Mouse (Mus musculus) adrenal gland, postnatal 14 days (tissue): Measurements from ENCODE around the gene Slf2. TPM values are rescaled to one million over a fixed set of nuclear protein-coding genes. Genes with fewer than 3 reads are reported as not detected.
A peak's percentile ranks its signal among the peaks of the same experiment; 100 is the strongest.

Source experiments
- DNase-seq: peaks from one replicate; pipeline ENCODE4 v3.0.0; 2021; ENCODE audit warnings: mixed read lengths
- long read RNA-seq, 2 experiments: library from polyadenylated mRNA; stranded (forward); transcript quantifications; one replicate each; pipeline ENCODE4 v2.0.0; 2021
- total RNA-seq: library from RNA; stranded (reverse); gene quantifications from 2 replicates; pipeline ENCODE4 v1.2.3, GENCODE M21; 2021

Slf2 gene
- 24.2 and 28.2 TPM in 2 replicates for total RNA-seq
- long read RNA-seq, experiment 1, partial matches to known transcripts = 0 of 4 reads
- long read RNA-seq, experiment 1, other reads (novel, unspliced or antisense) = 3 of 4 reads
- long read RNA-seq, experiment 2, full-length matches to known transcripts = 2 of 6 reads
- long read RNA-seq, experiment 2, partial matches to known transcripts = 1 of 6 reads
- long read RNA-seq, experiment 2, other reads (novel, unspliced or antisense) = 3 of 6 reads

DNA sequence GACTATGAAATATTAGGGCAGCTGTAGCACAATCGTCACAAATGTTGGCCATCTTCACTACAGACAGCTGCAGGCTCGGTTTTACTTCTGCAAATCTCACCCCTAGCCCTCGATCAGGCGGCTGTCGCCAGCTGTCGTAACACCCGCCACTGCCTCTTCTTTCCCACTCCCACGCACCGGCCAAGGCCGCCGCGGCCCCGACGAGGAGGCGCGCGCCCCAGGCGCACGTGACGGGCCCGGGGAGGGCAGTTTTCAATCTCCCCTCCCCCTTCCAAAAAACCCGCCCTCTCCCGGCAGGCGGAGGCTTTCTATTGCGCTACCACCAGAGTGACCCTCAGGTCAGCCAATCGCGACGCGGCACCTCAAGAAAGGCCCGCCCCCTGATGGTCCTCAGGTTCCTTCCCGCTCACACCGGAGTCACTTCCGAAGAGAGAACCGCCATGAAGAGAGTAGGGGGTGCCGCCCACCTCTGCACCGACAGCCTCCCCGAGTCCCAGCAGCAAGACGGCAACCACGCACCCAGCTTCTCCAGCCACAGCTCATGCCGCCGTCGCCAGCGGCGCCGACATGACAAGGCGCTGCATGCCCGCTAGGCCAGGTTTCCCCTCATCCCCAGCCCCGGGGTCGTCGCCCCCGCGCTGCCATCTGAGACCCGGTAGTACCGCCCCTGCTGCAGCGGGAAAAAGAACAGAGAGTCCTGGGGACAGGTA is at the start of gene Slf2:
TSS of gene Slf2 (plus strand) at position 408 of the 710 bp plus-strand sequence.
- DNase-seq = peak; percentile 99

DNA sequence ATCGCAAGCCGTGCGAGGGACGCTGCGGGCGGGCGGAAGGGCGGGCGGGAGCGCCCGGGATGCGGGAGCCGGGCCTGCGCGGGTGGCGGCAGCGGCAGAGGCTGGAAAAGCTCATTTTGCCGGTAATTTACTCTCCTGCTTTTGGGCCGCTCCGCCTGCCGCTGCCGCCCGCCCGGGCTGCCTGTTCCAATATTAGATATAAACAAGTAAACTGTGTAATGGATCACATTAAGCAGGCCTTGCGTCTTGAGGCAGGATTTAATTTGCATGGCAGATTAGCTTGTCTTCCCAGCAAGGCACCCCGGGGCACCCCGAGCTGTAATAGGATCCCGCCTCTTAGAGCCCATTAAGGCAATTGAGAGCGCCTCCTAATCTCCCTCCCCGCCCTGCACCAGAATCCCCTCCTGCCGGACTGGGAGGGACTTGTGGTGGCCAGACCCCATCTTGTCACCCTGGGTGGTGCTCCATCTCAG is 48.4 kb upstream of the Slf2 start:
- DNase-seq = peak; percentile 51

DNA sequence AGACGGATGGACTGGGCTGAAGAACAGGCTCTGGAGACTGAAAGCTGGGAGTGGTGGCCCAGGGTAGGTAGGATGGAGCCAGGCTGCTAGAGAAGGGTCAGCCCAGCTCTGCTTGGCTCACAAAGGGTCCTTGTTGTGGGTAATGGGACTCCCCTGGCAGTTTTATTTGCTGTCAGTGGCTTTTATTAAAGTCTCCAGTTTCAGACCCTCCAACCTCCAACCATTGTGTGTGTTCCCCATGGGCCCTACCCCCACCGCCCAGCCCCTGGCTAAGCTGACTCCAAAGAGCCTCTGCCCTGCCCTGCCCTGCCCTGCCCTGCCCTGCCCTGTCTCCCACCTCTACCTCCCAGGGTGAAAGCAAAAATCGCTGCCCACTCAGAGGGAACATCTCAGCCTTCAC is 46.6 kb upstream of the Slf2 start:
- no peak for DNase-seq

DNA sequence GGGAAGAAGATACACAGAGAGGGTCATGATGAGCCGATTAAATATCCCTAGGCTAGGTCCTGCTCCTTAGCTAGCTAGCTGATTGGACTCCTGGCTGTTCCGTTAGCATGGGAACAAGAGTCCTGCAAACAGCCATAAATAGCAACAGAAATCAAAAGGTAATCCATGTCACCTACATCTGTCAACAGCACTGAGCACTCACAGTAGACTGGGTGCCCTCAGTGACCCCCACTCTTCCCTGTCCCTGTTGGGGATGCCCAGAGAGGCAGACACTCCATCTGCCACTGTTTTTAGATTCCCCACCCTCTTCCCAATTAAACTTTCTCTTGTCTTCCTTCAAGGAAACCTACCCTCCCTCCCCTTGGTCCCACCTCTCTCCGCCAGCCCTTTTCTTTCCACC is 44.5 kb upstream of the Slf2 start:
- DNase-seq = no peak

DNA sequence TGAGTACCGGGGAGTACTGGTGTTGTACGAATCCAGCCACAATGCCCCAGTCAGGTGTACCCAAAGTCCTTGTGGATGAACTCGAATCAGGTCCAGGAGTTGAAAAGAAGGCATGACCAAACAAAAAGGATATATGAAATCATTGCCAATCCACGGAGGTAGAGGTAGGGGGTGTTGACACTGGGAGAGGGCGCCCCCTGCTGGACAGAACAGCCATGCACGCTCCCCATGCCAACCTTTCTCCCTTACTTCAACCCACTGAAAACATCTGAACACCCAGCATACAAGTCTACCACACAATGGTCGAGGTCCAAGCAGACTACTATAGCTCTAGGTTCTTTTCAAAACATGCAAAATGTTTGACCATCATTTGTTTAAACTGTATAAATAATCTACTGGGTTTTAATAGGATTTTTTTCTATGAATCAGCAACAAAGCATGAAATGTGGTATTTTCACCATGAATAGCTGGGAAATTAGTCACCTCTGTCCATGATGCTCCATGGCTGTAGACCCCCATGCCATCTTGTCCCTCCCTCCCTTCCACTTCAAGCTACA is 43.2 kb upstream of the Slf2 start:
- peak; percentile 86 for DNase-seq

DNA sequence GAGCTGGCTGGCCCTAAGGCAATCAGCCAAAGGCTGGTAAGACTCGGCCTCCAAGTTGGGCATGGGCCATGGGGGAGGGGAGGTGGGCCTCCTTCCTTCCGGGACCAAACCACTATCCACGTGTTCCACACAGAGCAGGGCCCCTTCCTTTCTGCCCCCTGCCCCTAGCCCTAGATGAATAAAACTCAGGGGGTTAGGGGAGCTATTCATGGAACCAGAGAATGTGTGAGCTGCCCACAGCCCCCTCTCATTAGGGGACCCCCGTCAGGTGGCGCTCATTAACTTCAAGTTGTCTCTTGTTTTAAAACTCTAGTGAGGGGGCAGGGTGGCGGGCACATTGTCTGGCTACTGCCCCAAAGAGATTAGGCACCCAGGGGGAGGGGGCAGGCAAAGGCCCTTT is 41.4 kb upstream of the Slf2 start:
- DNase-seq = no peak

DNA sequence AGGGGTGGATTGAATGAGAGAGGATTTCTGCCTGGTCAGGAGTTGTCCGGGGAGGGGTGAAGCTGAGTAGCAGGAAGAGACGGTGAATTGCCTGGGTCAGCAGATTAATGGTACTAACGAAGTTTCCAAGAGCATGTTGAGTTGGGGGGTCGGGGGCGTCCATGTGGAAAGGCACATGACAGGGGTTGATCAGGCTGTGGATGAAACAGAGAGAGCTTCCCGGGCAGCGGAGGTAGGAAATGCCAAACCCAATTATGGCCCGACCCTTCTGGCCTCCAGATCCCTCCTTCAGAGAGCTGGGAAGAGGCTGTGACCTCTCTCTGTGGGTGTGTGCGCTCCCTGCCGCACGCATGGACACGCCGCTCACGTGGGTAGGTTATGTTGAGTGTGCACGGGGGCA is 39.5 kb upstream of the Slf2 start:
- DNase-seq = no peak

DNA sequence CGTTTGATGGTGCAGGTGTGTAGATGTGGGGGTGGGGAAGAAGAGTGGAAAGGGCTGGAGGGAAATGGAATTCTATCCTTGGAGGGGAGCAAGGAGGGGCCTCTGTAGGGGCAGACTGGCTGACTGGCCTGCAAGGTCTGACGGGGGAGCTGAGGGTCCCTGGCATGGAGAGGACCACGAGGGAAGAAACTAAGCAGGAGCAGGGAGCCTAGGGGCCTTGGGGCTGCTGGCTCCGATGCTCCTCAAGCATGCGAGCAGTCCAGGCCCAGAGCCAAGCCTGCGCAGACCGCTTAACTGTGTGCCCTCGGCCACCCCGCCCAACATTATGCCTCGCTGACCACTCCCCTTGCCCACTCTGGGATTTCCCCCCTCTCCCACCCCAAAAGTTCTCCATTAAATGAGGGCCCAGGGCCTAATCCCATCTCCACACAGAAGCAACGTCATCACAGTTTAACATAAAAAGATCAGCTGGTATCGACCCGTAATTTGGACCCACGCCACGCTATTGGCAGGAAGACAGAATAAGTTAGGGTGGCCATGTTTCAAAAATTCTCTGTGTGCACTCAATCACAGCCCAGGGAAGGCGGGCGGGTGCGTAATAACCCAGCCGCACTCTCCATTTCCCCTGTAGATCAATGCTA is 37.6 kb upstream of the Slf2 start:
- DNase-seq = no peak

DNA sequence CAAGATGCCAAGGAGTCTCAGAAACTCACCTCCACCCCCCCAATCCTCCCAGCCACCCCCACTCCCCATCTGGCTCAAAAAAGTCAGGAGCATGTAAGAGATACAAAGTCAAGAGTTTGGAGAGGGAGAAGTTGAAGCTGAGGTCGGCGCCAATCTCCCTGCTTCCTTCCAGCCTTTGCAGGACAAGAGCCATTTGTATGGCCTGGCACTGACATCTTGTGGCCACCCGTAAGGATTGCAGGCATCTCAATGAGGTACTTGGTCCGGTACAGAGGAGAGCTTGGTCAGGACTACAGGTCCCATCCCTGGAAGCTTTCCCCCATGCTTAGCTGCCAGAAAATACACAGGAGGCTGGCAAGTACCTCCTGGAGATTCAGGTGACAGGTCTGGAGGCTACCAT is 35.7 kb upstream of the Slf2 start:
- peak; percentile 83 for DNase-seq

DNA sequence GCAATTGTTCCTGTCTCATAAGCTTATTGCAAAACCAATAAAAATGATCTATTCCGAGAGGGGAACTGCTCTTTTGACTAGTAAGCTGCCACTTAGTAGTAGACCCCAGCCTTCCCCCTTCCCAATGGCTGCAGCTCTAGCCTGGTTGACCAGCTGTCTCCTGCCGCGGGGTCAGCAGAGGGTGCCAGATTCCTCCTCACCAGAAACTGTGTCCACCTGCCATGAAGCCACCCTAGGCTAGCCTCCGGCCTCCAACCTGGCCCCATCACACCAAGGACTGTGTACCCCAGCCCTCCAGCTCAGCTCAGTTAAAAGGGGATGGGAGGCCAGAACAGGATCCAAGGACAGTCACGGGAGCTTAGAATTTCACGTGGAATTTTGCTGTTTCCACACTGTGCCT is 34.5 kb upstream of the Slf2 start:
- DNase-seq = no peak

DNA sequence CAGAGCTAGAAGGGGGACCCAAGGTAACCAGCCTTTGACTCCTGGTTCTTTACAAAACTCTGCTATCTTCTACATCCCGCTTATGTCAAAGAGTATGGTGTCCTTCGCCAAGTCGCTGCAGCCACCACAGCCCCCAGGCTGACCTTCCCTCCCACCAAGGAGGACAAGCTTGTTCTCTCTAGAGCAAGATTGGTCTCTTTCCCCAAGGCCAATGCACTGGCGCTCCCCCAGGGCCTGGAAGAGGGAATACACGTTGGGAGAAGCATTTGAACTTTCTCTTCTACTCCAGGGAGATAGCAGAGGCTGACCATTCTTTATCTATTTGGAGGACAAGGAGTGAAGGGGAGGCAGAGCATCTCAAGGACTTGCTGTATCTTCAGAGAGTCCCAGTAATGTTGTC is 33.4 kb upstream of the Slf2 start:
- DNase-seq = peak; percentile 49

DNA sequence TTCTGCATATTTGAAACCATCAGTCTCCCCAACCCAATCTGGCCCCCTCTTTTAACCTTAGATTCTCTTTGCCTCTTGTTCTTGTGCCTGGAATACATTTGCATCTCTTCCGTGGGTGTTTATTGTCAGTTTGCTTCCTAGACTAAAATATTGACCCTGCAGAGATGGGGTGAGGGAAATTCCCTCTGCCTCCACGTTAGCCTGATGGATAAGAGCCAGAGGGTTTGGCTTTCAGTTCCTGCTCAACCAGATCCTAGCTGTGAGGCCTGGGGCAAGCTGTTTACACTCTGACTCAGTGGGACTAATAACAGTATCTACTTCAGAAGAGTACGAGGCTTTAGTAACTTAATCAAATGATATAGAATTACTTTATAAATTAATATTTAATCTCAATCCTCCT is 32.3 kb upstream of the Slf2 start:
- no peak for DNase-seq

DNA sequence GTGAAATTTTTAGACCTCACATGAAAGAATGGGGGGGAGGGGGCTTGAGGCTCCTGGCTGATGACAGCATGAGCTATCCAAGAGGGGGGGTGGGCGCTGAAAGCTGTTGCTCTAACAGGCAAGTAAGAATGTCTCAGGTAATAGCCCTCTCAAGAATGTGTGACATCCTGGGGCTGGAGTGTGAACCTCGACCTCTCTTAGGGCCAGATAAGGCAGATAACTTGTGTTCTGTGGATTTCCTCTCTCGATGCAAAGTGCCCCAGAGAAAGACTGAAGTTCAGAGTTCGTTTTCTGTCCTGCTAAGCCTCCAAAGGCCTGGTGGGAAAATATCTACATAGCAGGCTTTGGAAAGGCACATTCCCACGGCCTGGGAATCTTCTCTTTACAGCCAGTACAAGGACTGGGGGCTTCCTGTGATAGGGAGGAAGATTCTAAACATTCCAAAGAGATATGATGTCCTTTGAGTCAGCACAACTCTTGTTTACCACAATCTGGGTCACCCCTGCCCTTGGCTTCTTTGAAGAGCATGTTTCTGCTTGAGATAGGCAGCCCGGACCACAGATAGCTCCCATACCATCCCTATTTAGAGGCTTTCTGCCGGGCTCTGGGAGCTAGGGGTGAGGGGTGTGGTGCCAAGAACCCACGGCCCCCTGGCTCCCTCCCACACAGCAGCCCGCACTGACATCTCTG is 31.7 kb upstream of the Slf2 start:
- DNase-seq = no peak

DNA sequence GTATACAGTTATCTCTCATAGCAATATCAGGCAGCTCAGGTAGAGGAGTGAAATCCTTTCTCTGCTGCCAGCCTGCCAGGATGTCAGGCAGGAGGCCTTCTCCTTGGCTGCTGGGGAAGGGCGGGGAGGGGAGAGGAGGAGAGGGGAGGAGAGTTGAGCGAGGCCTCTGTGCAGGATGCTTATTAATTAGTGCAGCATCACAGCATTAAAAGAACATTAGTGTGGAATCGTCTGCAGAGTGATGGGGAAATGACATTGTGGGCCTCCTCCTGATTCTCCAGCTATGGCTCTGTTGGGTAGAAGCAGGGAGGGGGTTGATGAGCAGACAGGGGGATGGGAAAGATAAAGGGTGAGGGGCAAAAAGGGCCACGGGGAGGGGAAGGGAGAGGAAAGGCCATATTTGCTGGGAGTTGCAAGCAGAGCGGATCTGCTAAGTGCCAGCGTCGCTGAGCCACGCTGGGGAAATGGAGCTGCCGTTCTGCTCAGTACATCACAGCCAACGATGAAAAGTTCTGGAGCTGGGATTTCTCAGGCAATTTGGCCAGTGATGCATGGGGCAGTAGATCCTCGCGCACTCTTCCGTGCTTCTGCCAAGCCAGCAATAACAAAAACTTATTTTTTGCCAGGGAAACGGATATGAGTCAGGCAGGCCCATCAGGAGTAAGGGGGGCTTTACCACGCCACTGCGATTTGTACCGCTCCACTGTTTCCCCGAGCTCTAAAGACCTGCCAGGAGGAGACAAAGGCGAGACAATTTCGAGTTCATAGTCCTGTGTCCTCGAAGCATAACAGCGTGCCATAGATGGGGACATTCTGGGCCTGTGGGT is 30.8 kb upstream of the Slf2 start:
- DNase-seq = no peak

DNA sequence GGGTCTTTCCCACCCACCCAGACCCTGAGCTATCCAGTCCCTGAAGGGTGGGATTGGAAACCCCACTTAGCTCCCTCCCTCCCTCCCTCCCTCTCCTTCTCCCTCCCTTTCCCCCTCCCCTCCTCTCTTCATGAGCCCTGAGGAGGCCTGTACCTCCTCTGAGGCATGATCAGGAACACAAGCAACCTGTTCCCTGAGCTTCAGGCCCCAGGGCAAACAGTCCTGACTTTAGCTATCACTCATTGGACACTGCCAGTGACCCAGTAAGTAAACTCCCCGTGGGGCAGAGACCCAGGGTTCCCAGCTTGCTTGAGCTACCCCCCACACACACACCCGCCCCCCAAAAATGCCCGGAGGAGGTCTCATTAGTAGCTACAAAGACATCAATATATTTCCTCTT is 29.9 kb upstream of the Slf2 start:
- DNase-seq = no peak

DNA sequence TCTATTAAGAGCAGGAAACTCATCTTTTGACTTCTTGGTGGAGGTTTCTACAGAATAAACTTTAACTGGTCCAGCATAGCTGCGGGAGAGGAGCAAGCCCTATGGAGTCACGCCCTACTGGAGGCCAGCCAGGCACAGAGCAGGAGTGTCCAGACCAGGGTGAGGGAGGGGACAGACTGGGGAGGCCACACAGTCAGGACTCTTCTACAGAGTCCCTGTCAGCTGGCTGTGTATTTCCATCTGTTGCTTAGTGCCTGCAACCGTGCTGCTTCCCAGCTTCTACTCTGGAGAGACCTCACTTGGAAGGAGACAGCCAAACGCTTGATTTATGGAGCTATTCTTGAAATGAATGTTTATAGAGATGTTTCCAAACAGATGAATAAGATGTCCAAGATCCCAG is 28.6 kb upstream of the Slf2 start:
- DNase-seq = peak; percentile 42

DNA sequence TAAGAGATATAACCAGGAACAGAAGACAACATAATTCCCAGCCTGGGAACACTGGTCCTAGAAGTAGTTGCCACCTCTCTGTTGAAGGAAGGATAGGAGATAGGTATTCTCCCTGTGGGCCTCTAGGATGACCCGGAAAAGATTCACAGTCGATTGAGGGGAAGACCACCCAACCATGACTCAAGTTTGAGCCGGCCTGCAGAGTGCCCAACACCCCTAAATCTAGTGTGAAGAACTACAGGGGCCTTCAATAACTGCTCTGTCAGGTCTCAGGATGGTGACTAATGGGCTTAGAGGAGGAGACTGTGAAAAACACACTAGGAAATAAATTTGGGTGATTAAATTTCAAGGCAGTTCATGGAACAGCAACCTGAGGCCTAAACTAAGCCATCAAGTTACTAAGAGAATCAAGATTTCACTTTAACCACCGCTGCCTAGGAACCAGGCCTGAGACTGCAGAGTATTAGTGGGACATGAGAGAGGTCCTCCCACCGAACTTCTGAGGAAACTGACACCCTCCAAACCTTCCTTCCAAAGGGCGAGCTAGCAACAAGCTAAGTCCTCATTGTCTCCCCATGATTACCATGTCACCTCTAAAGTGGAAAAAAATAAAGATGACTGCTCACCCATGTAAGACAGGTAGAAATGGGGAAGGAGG is 27.5 kb upstream of the Slf2 start:
- DNase-seq = no peak

DNA sequence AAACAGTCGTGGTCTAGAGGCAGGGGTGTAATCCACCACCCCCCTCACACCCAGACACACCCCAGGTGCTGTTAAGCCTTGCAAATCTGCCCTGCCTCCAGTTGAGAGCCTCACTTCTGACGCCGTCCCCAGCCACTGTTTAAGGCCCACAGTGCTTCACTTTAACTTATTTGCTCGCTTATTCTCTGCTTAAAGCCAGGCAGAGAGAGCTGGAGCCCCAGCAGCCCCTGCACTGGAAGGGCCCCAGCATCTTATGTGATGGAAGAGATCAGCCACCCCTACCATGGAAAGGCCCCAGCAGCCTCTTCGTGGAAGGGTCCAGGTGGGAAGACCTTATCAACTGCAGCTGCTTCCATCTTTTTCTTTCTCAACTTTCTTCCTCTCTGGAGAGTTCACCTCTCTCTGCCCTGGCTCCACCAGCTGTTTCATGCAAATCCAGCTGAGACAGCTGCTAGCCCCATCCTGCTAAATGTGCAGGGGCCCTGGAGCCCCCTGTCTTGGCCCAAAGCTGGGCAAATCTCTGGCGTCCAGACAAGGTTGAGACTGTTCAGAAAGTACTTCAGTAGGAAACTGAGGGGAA is 26.7 kb upstream of the Slf2 start:
- DNase-seq = no peak

DNA sequence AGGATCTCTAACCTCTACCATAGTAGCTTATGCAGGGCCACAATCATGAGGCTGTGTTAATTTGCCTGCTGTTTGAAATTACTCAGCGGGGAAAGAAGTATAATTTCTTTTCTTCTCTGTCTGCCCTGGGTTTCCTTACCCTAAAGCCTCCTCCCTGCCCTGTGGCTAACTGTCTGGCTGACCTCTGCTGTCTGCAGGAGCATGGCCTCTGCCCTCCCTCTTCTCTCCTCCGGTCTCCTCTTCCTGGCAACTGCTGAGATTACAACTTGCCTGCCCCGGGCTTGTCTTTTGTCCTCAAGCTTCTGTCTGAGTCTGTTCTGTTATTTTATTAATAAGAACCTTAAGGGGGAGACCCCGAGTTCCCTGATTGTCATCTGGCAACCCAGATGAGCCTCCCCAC is 25.6 kb upstream of the Slf2 start:
- no peak for DNase-seq

DNA sequence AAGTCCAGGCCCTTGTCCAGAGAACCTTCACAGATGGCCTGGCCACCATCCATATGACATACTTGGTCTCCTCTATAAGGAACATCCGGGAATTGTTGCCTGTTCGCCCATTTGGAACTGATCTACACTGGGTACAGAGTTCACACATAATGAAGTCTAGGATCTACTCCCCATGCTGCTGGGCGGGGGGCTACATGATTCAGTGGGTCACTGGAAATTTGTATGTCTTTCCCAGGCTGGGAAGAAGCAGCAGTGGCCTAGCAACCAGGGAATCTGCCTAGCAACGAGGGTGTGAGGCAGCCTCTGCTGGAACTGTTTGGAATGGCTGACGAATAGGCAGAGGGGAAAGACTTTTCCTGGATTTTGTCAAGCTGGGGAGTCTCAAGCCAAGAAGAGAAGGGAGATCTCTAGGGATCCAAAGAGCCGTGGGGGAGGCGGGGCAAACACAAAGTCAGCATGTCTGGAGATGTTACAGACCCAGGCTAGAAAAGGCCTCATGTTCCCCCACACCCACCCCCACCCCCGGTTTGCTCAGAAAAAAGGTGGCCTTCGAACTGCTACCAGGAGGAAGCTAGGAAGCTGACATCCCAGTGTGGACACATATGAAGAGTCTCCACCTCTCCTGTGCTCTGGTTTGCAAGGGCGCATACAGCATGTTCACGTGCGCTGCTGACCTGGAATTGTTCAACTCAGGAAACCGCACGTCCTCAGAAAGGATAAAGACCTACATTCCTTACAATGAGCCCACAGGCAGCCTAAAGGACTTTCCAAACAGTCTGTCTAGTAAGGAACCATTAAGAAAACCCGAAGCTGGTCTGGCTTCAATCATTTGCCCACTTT is 22.9 kb upstream of the Slf2 start:
- DNase-seq = peak; percentile 25
